Mouse (Mus musculus) liver, embryonic 14.5 days (tissue): Measurements from ENCODE around the gene Ccdc149.

Experiments
- CTCF ChIP-seq: IDR thresholded peaks from 2 replicates; pipeline ENCODE4 v1.5.1; 2016; ENCODE audit warnings: antibody characterized with exemption, low read depth, control low read depth
- EP300 ChIP-seq: IDR thresholded peaks from 2 replicates; pipeline ENCODE4 v1.6.1; 2016; ENCODE audit warnings: antibody characterized with exemption, low read depth

- TF ChIP-seq EP300 (no peak), CTCF (no peak)
These were observed 40.0 kb downstream of the Ccdc149 start for GRCm38 (mm10) chr5:52431276-52431844.
